Mouse (Mus musculus): Measurements from ENCODE around the gene Dnm2. TPM values are rescaled to one million over a fixed set of nuclear protein-coding genes. Genes with fewer than 3 reads are reported as not detected.

Gene Dnm2
- 42.9 and 74.7 TPM in 2 replicates for polyA plus RNA-seq (2015; fragmentation: Nextera tagmentation; extraction: Ambion mirVana)

GRCm38 (mm10) chr9:21424631-21425555, at the start of gene Dnm2:
Gene Dnm2 (plus strand): TSS chr9:21424908.

GRCm38 (mm10) chr9:21411669-21412550, 12.8 kb upstream of the Dnm2 start, which contains the start of gene Qtrt1:
Gene Qtrt1 (plus strand): TSS chr9:21411837.

GRCm38 (mm10) chr9:21509772-21510688, 85.3 kb downstream of the Dnm2 start, which contains the start of gene Tmed1:
Gene Tmed1 (minus strand): TSS chr9:21510252.

GRCm38 (mm10) chr9:21525937-21526633, 101.4 kb downstream of the Dnm2 start, which contains the start of gene AB124611:
Gene AB124611 (plus strand): TSS chr9:21526176.

GRCm38 (mm10) chr9:21546789-21547074, 122.0 kb downstream of the Dnm2 start, which contains the start of gene Carm1:
Gene Carm1 (plus strand): TSS chr9:21546894.

Small RNAs within 50 kb of the gene (microRNA-seq; reads per million reads assigned to microRNA genes)
- 2.5 reads per million for gene Mir199a-1 (ENCODE audit: borderline replicate concordance, insufficient number of aligned reads)

Other genes starting within 250 kb of the Dnm2 start
- 42.4 and 49.5 TPM in 2 replicates for gene Keap1, start 185.5 kb upstream of the Dnm2 start, polyA plus RNA-seq (2015; fragmentation: Nextera tagmentation; extraction: Ambion mirVana)
- gene S1pr5, start 176.5 kb upstream of the Dnm2 start, polyA plus RNA-seq (2015; fragmentation: Nextera tagmentation; extraction: Ambion mirVana) = 0.08 TPM in 2 replicates
- 20.2 and 26.7 TPM in 2 replicates for gene Atg4d, start 159.6 kb upstream of the Dnm2 start, polyA plus RNA-seq (2015; fragmentation: Nextera tagmentation; extraction: Ambion mirVana)
- gene Kri1, start 136.9 kb upstream of the Dnm2 start, polyA plus RNA-seq (2015; fragmentation: Nextera tagmentation; extraction: Ambion mirVana) = 7.6 and 10.7 TPM in 2 replicates
- 43.7 and 55.9 TPM in 2 replicates for gene Cdkn2d, start 133.5 kb upstream of the Dnm2 start, polyA plus RNA-seq (2015; fragmentation: Nextera tagmentation; extraction: Ambion mirVana)
- 0.55 and 0.95 TPM in 2 replicates for gene Ap1m2, start 112.6 kb upstream of the Dnm2 start, polyA plus RNA-seq (2015; fragmentation: Nextera tagmentation; extraction: Ambion mirVana)
- gene Slc44a2, start 104.2 kb upstream of the Dnm2 start, polyA plus RNA-seq (2015; fragmentation: Nextera tagmentation; extraction: Ambion mirVana) = 51.3 and 55.7 TPM in 2 replicates
- gene Ilf3, start 57.0 kb upstream of the Dnm2 start, polyA plus RNA-seq (2015; fragmentation: Nextera tagmentation; extraction: Ambion mirVana) = 60.5 and 74.0 TPM in 2 replicates
- gene Qtrt1, start 13.1 kb upstream of the Dnm2 start, polyA plus RNA-seq (2015; fragmentation: Nextera tagmentation; extraction: Ambion mirVana) = 33.4 and 34.4 TPM in 2 replicates
- 80.4 and 83.2 TPM in 2 replicates for gene Tmed1, start 85.3 kb downstream of the Dnm2 start, polyA plus RNA-seq (2015; fragmentation: Nextera tagmentation; extraction: Ambion mirVana)
- gene AB124611, start 101.3 kb downstream of the Dnm2 start, polyA plus RNA-seq (2015; fragmentation: Nextera tagmentation; extraction: Ambion mirVana) = 4.2 and 5.2 TPM in 2 replicates
- gene Carm1, start 122.0 kb downstream of the Dnm2 start, polyA plus RNA-seq (2015; fragmentation: Nextera tagmentation; extraction: Ambion mirVana) = 19.9 and 21.3 TPM in 2 replicates
- gene Timm29, start 167.8 kb downstream of the Dnm2 start, polyA plus RNA-seq (2015; fragmentation: Nextera tagmentation; extraction: Ambion mirVana) = 25.3 and 35.5 TPM in 2 replicates
- 28.5 and 47.1 TPM in 2 replicates for gene Yipf2, start 167.9 kb downstream of the Dnm2 start, polyA plus RNA-seq (2015; fragmentation: Nextera tagmentation; extraction: Ambion mirVana)
- gene Smarca4, start 191.3 kb downstream of the Dnm2 start, polyA plus RNA-seq (2015; fragmentation: Nextera tagmentation; extraction: Ambion mirVana) = 29.2 and 31.9 TPM in 2 replicates